Mouse (Mus musculus) embryonic fibroblast, embryonic 13.5 days (primary cell): Measurements from ENCODE around the gene Wdfy2.

Source experiments
- CTCF ChIP-seq: IDR thresholded peaks from 2 replicates; pipeline ENCODE4 v1.5.1; 2011; ENCODE audit warnings: mild to moderate bottlenecking, control low read depth, low read length, moderate library complexity, borderline replicate concordance; ENCODE audit not compliant: insufficient read depth
- POLR2A ChIP-seq: IDR thresholded peaks from 2 replicates; pipeline ENCODE4 v1.6.1; 2011; ENCODE audit warnings: low read depth, mild to moderate bottlenecking, control low read depth, low read length, moderate library complexity

DNA sequence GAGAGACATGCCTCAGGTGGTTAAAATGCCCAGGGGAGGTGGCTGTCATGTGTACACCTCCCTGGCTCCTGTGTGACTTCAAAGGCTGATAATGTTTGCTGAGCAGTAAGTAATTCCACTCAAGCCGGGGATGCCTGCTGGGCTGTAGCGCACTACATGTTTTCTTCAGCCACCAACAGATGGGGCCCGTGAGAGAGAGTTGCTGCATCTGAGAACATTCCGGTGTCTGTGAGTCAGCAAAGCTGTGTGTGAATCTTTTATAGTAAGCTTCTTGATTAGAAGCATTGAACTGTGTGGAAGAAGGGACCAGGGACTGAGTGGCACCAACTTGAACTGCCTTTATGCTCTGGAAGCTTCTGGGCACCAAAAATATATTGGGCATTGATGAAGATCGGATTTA lies 42.0 kb downstream of the Wdfy2 start:
- TF ChIP-seq POLR2A, result no peak
- peak; percentile 36; the same call in 1 of the 2 replicates for TF ChIP-seq CTCF
